Mouse (Mus musculus): ENCODE results near the gene Hist1h4c. TPM values are rescaled to one million over a fixed set of nuclear protein-coding genes. Genes with fewer than 3 reads are reported as not detected.
A peak's percentile ranks its signal among the peaks of the same experiment; 100 is the strongest.

Gene Hist1h4c
- polyA plus RNA-seq, 1 experiment from 2014 or later, result 5.2 TPM

DNA sequence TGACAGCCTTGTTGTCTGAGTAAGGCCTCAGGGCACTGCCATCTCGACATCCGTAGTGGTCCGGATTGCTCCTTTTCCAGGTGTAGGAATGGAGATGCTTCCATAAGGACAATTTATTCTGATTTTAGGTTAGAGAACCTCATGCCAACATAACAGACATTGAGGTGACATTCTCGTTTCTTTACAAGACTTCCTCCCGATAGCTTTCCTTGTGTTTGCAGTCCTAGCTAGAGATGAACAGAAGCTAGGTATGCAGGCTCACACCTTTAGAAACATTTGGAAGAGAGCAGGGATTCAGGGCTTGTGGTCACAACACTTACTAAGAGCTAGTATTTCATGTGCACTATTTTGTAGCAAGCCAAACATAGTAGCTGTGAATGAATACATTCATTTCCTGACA is 45.0 kb upstream of the Hist1h4c start:
- WGBS, result 90% methylated on average over 5 of the region's 5 CpGs
- no peak for ATAC-seq (replicated peaks; ENCODE audit: low FRiP score)
- no peak overlapping the region for H3K4me3 ChIP-seq (ENCODE audit: low read depth, low read length)
- H3K4me2 ChIP-seq, result peak overlapping the region; percentile 34; the same call in 1 of the 2 replicates
- no peaks in the 10 kb centered on the region for H3K9me3 ChIP-seq (ENCODE audit: control insufficient read depth, low read length)
- peak overlapping the region; percentile 79 for H3K27ac ChIP-seq (ENCODE audit: low read depth, low read length)
- no peak for DNase-seq (ENCODE audit: low spot score)
- H3K36me3 ChIP-seq (ENCODE audit: control insufficient read depth, insufficient read depth, low read length), result no peaks in the 10 kb centered on the region
- H3K27me3 ChIP-seq (replicated peaks; ENCODE audit: control insufficient read depth, insufficient read depth, low read length), result no peaks in the 10 kb centered on the region
- peaks cover 12% of the 10 kb centered on the region for H3K4me1 ChIP-seq (replicated peaks; ENCODE audit: control insufficient read depth, insufficient read depth, low read length)
- peak overlapping the region; percentile 58 for H3K9ac ChIP-seq (ENCODE audit: low read depth, low read length)

DNA sequence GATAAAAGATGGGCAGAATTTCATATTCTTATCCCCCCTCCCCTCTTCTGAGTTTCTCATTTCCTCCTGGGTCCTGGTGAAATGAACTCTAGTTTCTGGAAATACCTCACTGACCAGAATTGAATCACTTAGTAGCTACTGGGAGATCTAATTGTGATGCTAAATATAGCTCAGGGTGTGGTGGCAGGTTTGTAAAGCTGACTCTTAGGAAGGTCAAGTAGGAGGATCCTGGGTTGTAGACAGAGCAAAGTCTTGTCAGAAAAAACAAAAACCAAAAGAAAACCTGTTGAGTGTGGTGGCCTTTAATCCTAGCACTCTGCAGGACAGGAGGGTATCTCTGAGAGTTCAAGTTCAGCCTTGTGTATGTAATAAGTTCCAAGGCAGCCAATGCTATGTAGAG is 43.8 kb upstream of the Hist1h4c start:
- no peaks in the 10 kb centered on the region for H3K27me3 ChIP-seq (replicated peaks; ENCODE audit: control insufficient read depth, insufficient read depth, low read length)
- peak overlapping the region; percentile 42 for H3K4me2 ChIP-seq
- H3K36me3 ChIP-seq (ENCODE audit: control insufficient read depth, insufficient read depth, low read length), result no peaks in the 10 kb centered on the region
- no peak overlapping the region for H3K4me3 ChIP-seq (ENCODE audit: low read depth, low read length)
- H3K4me1 ChIP-seq (replicated peaks; ENCODE audit: control insufficient read depth, insufficient read depth, low read length), result peaks cover 7% of the 10 kb centered on the region
- no peak for DNase-seq (ENCODE audit: low spot score)
- H3K9me3 ChIP-seq (ENCODE audit: control insufficient read depth, low read length), result no peaks in the 10 kb centered on the region
- ATAC-seq (replicated peaks; ENCODE audit: low FRiP score), result no peak
- H3K27ac ChIP-seq (ENCODE audit: low read depth, low read length), result peak overlapping the region; percentile 74
- H3K9ac ChIP-seq (ENCODE audit: low read depth, low read length), result peak overlapping the region; percentile 53; the same call in 1 of the 2 replicates

GRCm38 (mm10) chr13:23740910-23741309 is 42.7 kb upstream of the Hist1h4c start:
- WGBS, result 32% methylated on average over 5 of the region's 5 CpGs
- ATAC-seq (replicated peaks; ENCODE audit: low FRiP score) (no peak), DNase-seq (ENCODE audit: low spot score) (no peak)

GRCm38 (mm10) chr13:23740256-23740840 is 42.1 kb upstream of the Hist1h4c start:
- ATAC-seq (replicated peaks; ENCODE audit: low FRiP score) (no peak), DNase-seq (ENCODE audit: low spot score) (no peak)
- Histone ChIP-seq H3K27me3 (replicated peaks; ENCODE audit: control insufficient read depth, insufficient read depth, low read length) (no peaks in the 10 kb centered on the region), H3K27ac (ENCODE audit: low read depth, low read length) (peak overlapping the region; percentile 100), H3K4me2 (peak overlapping the region; percentile 91), H3K4me1 (replicated peaks; ENCODE audit: control insufficient read depth, insufficient read depth, low read length) (peaks cover 7% of the 10 kb centered on the region), H3K9ac (ENCODE audit: low read depth, low read length) (peak overlapping the region; percentile 83), H3K4me3 (ENCODE audit: low read depth, low read length) (peak overlapping the region; percentile 52), H3K36me3 (ENCODE audit: control insufficient read depth, insufficient read depth, low read length) (no peaks in the 10 kb centered on the region), H3K9me3 (ENCODE audit: control insufficient read depth, low read length) (no peaks in the 10 kb centered on the region)
- WGBS, result 23% methylated on average over 13 of the region's 13 CpGs

More at GRCm38 (mm10) chr13:23740910-23741309, 42.7 kb upstream of the Hist1h4c start:
- Histone ChIP-seq H3K27me3 (replicated peaks; ENCODE audit: control insufficient read depth, insufficient read depth, low read length) (no peaks in the 10 kb centered on the region), H3K4me3 (ENCODE audit: low read depth, low read length) (peak overlapping the region; percentile 52), H3K9ac (ENCODE audit: low read depth, low read length) (peak overlapping the region; percentile 83; the same call in 1 of the 2 replicates), H3K36me3 (ENCODE audit: control insufficient read depth, insufficient read depth, low read length) (no peaks in the 10 kb centered on the region), H3K4me2 (peak overlapping the region; percentile 91), H3K27ac (ENCODE audit: low read depth, low read length) (peak overlapping the region; percentile 100), H3K4me1 (replicated peaks; ENCODE audit: control insufficient read depth, insufficient read depth, low read length) (peaks cover 7% of the 10 kb centered on the region), H3K9me3 (ENCODE audit: control insufficient read depth, low read length) (no peaks in the 10 kb centered on the region)

DNA sequence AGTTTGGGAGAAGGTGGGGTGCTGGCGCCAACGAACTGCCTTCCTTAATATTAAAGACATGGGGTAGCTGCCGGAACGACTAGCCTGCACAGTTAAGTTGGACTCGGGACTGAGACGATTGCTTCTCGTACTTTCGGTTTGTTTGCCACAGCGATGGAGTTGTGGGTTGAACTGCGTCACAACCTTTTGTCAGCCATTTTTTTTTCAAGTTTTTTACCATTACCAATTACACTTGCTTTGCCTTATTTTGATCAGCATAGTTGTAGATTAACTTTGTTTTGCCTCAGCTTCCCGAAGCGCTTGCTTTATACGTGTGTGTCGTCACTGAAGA is 41.6 kb upstream of the Hist1h4c start:
- H3K4me3 ChIP-seq (ENCODE audit: low read depth, low read length), result peak overlapping the region; percentile 52
- H3K9me3 ChIP-seq (ENCODE audit: control insufficient read depth, low read length), result no peaks in the 10 kb centered on the region
- H3K9ac ChIP-seq (ENCODE audit: low read depth, low read length), result peak overlapping the region; percentile 83
- peak overlapping the region; percentile 91 for H3K4me2 ChIP-seq
- under 1% methylated on average over 14 of the region's 14 CpGs for WGBS
- H3K27ac ChIP-seq (ENCODE audit: low read depth, low read length), result peak overlapping the region; percentile 100
- DNase-seq (ENCODE audit: low spot score), result no peak
- no peak for ATAC-seq (replicated peaks; ENCODE audit: low FRiP score)
- peaks cover 7% of the 10 kb centered on the region for H3K4me1 ChIP-seq (replicated peaks; ENCODE audit: control insufficient read depth, insufficient read depth, low read length)
- H3K36me3 ChIP-seq (ENCODE audit: control insufficient read depth, insufficient read depth, low read length), result no peaks in the 10 kb centered on the region
- no peaks in the 10 kb centered on the region for H3K27me3 ChIP-seq (replicated peaks; ENCODE audit: control insufficient read depth, insufficient read depth, low read length)

GRCm38 (mm10) chr13:23739069-23739921 is 41.0 kb upstream of the Hist1h4c start:
- Histone ChIP-seq H3K9ac (ENCODE audit: low read depth, low read length) (peak overlapping the region; percentile 83), H3K4me3 (ENCODE audit: low read depth, low read length) (peak overlapping the region; percentile 52), H3K4me2 (peak overlapping the region; percentile 91), H3K4me1 (replicated peaks; ENCODE audit: control insufficient read depth, insufficient read depth, low read length) (peaks cover 7% of the 10 kb centered on the region), H3K27ac (ENCODE audit: low read depth, low read length) (peak overlapping the region; percentile 100), H3K9me3 (ENCODE audit: control insufficient read depth, low read length) (no peaks in the 10 kb centered on the region), H3K27me3 (replicated peaks; ENCODE audit: control insufficient read depth, insufficient read depth, low read length) (no peaks in the 10 kb centered on the region), H3K36me3 (ENCODE audit: control insufficient read depth, insufficient read depth, low read length) (no peaks in the 10 kb centered on the region)
- DNase-seq (ENCODE audit: low spot score), result peak; percentile 94
- ATAC-seq (replicated peaks; ENCODE audit: low FRiP score), result peak; percentile 85
- under 1% methylated on average over 39 of the region's 39 CpGs for WGBS

DNA sequence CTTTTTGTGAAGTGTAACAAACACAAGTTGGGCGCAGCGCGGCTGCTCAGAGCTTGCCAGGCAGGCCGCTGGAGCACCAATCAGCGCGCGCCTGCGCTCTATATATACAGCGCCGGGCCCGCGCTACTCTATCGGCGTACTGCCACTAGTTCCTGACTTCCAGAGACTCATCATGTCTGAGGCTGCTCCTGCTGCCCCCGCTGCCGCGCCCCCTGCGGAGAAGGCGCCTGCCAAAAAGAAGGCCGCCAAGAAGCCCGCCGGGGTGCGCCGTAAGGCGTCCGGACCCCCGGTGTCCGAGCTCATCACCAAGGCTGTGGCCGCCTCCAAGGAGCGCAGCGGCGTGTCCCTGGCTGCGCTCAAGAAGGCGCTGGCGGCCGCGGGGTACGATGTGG is 40.4 kb upstream of the Hist1h4c start, which contains the start of gene Hist1h1c:
TSS of gene Hist1h1c (plus strand) at position 132 of the 392 bp plus-strand sequence.
- Histone ChIP-seq H3K4me2 (peak within 1 kb of the TSS; percentile 91), H3K27ac (ENCODE audit: low read depth, low read length) (peak within 1 kb of the TSS; percentile 100), H3K27me3 (replicated peaks; ENCODE audit: control insufficient read depth, insufficient read depth, low read length) (no peaks in the 10 kb centered on the region), H3K4me3 (ENCODE audit: low read depth, low read length) (peak within 1 kb of the TSS; percentile 52), H3K36me3 (ENCODE audit: control insufficient read depth, insufficient read depth, low read length) (no peaks in the 10 kb centered on the region), H3K9me3 (ENCODE audit: control insufficient read depth, low read length) (no peaks in the 10 kb centered on the region), H3K4me1 (replicated peaks; ENCODE audit: control insufficient read depth, insufficient read depth, low read length) (peaks cover 7% of the 10 kb centered on the region), H3K9ac (ENCODE audit: low read depth, low read length) (peak within 1 kb of the TSS; percentile 83)
- DNase-seq (ENCODE audit: low spot score), result peak; percentile 95
- WGBS, result under 1% methylated on average over 30 of the region's 38 CpGs
- ATAC-seq (replicated peaks; ENCODE audit: low FRiP score), result peak; percentile 83

- Histone ChIP-seq H3K9me3 (ENCODE audit: control insufficient read depth, low read length) (no peaks in the 10 kb centered on the region), H3K4me3 (ENCODE audit: low read depth, low read length) (peak overlapping the region; percentile 52), H3K4me2 (peak overlapping the region; percentile 91), H3K27me3 (replicated peaks; ENCODE audit: control insufficient read depth, insufficient read depth, low read length) (no peaks in the 10 kb centered on the region), H3K36me3 (ENCODE audit: control insufficient read depth, insufficient read depth, low read length) (no peaks in the 10 kb centered on the region), H3K4me1 (replicated peaks; ENCODE audit: control insufficient read depth, insufficient read depth, low read length) (peaks cover 7% of the 10 kb centered on the region), H3K9ac (ENCODE audit: low read depth, low read length) (peak overlapping the region; percentile 83), H3K27ac (ENCODE audit: low read depth, low read length) (peak overlapping the region; percentile 100)
- WGBS, result 23% methylated on average over 4 of the region's 4 CpGs
- DNase-seq (ENCODE audit: low spot score) (no peak), ATAC-seq (replicated peaks; ENCODE audit: low FRiP score) (no peak)
Measured at GRCm38 (mm10) chr13:23738041-23738440, 39.8 kb upstream of the Hist1h4c start.

Measured in liver, embryonic 11.5 days (tissue).